Mouse (Mus musculus): ENCODE data around the gene Tmem86a.

DNA sequence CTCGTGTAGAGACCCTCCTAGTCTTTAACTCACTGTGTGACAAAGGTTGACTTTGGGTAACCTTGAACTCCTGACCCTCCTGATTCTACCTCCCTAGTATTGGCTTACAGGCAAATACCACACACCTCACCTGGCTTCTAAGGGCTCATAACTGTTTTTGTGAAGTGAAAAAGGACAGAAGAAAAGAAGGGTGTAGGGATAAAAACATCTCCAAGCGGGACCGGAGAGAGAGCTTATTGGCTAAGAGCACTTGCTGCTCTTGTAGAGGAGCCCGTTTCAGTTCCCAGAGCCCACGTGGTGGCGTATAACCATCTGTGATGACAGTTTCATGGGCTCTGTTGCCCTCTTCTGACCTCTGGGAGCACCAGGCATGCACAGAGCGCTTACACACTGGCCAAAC, 33.3 kb upstream of the Tmem86a start:
- TF ChIP-seq CTCF (IDR thresholded peaks at IDR 0.05; ENCODE audit: borderline replicate concordance, insufficient read depth, low read depth, low read length) (no peak), POLR2A (IDR thresholded peaks at IDR 0.05; ENCODE audit: borderline replicate concordance, insufficient read depth, low read length) (no peak)
